Mouse (Mus musculus): Measurements from ENCODE around the gene Rasgrp4.

GRCm38 (mm10) chr7:29151486-29151885, 16.8 kb downstream of the Rasgrp4 start:
- no peak for TF ChIP-seq CTCF (IDR thresholded peaks at IDR 0.05; ENCODE audit: low read depth)
- no peak for TF ChIP-seq EP300 (IDR thresholded peaks at IDR 0.05; ENCODE audit: low read depth)
